In genomic region chr4:139319740-139320139, GRCm38 (mm10) we compare ENCODE assay signal across 20 mouse cellular contexts. TPM values are rescaled to one million over a fixed set of nuclear protein-coding genes. Genes with fewer than 3 reads are reported as not detected.
A peak's percentile ranks its signal among the peaks of the same experiment; 100 is the strongest.
DNase-seq lines count a peak whose midpoint lies in the region; ATAC-seq lines count a peak whose summit lies in the region.
"Had no signal": no experiment of that assay in that cellular context is flagged by ENCODE, and none has a peak within 500 bp of the region (broad histone marks: within the 10 kb centered on the region; RNA-seq: fewer than 3 reads in every experiment).

No protein-coding gene starts in this region.

- 92% methylated on average over 4 of the region's 4 CpGs for WGBS in embryonic facial prominence, embryonic 11.5 days
- 92% methylated on average over 4 of the region's 4 CpGs for WGBS in embryonic facial prominence, embryonic 10.5 days

- H3K36me3 ChIP-seq in embryonic facial prominence, embryonic 11.5 days (replicated peaks; ENCODE audit: control insufficient read depth, insufficient read depth, low read depth, low read length), result peaks cover 5% of the 10 kb centered on the region
- H3K36me3 ChIP-seq in embryonic facial prominence, embryonic 10.5 days (replicated peaks), result peaks cover 51% of the 10 kb centered on the region

- no peak for DNase-seq in embryonic facial prominence, embryonic 11.5 days (ENCODE audit: low spot score)
- DNase-seq in embryonic facial prominence, embryonic 10.5 days (ENCODE audit: low spot score), result no peak
- peak; percentile 62 for DNase-seq in CD4-positive helper T cell, adult 2 months (ENCODE audit: low read depth, low spot score)
- DNase-seq in naive thymus-derived CD4-positive, alpha-beta T cell, adult 2 months (ENCODE audit: low read depth), result peak; percentile 48
- no peak for DNase-seq in lung, adult 18-20 months
- DNase-seq in right cerebral cortex, postnatal 4 days, result no peak
- DNase-seq: adrenal gland, postnatal 10 days; B cell, adult 2 months; cerebellum, adult 11 months; cerebellum, adult 8-10 months; cerebellum, postnatal 14 days; embryo, embryonic 11 days; forebrain, postnatal 0 days; gastrocnemius, postnatal 14 days had no signal

- ATAC-seq in embryonic facial prominence, embryonic 11.5 days (replicated peaks; ENCODE audit: insufficient number of reproducible peaks, low FRiP score, low TSS enrichment, low read depth), result 0 out of 2 replicates have a peak, but pooled peaks have one; percentile 44
- peak; percentile 81 for ATAC-seq in activated CD4-positive, CD25-positive, alpha-beta regulatory T cell, adult 4 months
- ATAC-seq: forebrain, postnatal 0 days had no signal

- H3K9ac ChIP-seq in embryonic facial prominence, embryonic 11.5 days (replicated peaks; ENCODE audit: low read length), result no peak overlapping the region
- H3K9ac ChIP-seq: embryonic facial prominence, embryonic 13.5 days; forebrain, embryonic 12.5 days; forebrain, postnatal 0 days; heart, embryonic 12.5 days; hindbrain, embryonic 14.5 days had no signal

- H3K4me2 ChIP-seq in embryonic facial prominence, embryonic 11.5 days (ENCODE audit: low read depth, low read length), result no peak overlapping the region
- H3K4me2 ChIP-seq: embryonic facial prominence, embryonic 13.5 days; forebrain, embryonic 12.5 days; heart, embryonic 12.5 days; hindbrain, embryonic 14.5 days had no signal

- H3K27ac ChIP-seq in embryonic facial prominence, embryonic 11.5 days (replicated peaks; ENCODE audit: low read depth, low read length), result no peak overlapping the region
- H3K27ac ChIP-seq in embryonic facial prominence, embryonic 10.5 days (replicated peaks), result no peak overlapping the region
- H3K27ac ChIP-seq: embryonic facial prominence, embryonic 13.5 days; forebrain, embryonic 12.5 days; hindbrain, embryonic 10.5 days; hindbrain, embryonic 14.5 days had no signal

- no peak overlapping the region for H3K4me3 ChIP-seq in embryonic facial prominence, embryonic 11.5 days (ENCODE audit: low read depth, low read length)
- no peak overlapping the region for H3K4me3 ChIP-seq in embryonic facial prominence, embryonic 10.5 days
- H3K4me3 ChIP-seq: embryonic facial prominence, embryonic 13.5 days; forebrain, embryonic 12.5 days; heart, embryonic 12.5 days; hindbrain, embryonic 10.5 days had no signal

- H3K9me3 ChIP-seq in embryonic facial prominence, embryonic 11.5 days (replicated peaks; ENCODE audit: control insufficient read depth, low read length), result no peaks in the 10 kb centered on the region
- H3K9me3 ChIP-seq in embryonic facial prominence, embryonic 10.5 days, result no peaks in the 10 kb centered on the region
- H3K9me3 ChIP-seq: embryonic facial prominence, embryonic 13.5 days; forebrain, embryonic 12.5 days; hindbrain, embryonic 10.5 days had no signal

- H3K4me1 ChIP-seq in embryonic facial prominence, embryonic 11.5 days (ENCODE audit: control insufficient read depth, insufficient read depth, low read length), result no peaks in the 10 kb centered on the region
- no peaks in the 10 kb centered on the region for H3K4me1 ChIP-seq in embryonic facial prominence, embryonic 10.5 days
- H3K4me1 ChIP-seq: embryonic facial prominence, embryonic 13.5 days; forebrain, embryonic 12.5 days; heart, embryonic 12.5 days; hindbrain, embryonic 10.5 days had no signal

- no peaks in the 10 kb centered on the region for H3K27me3 ChIP-seq in embryonic facial prominence, embryonic 11.5 days (ENCODE audit: control insufficient read depth, insufficient read depth, low read length)
- no peaks in the 10 kb centered on the region for H3K27me3 ChIP-seq in embryonic facial prominence, embryonic 10.5 days (replicated peaks; ENCODE audit: low read depth, poor library complexity, severe bottlenecking)
- H3K27me3 ChIP-seq: embryonic facial prominence, embryonic 13.5 days; forebrain, embryonic 12.5 days; heart, embryonic 12.5 days had no signal

RNA-seq across cellular contexts. Expression of gene Akr7a5, which starts 9.2 kb away (rescaled TPM):
- polyA plus RNA-seq in embryonic facial prominence, embryonic 11.5 days (2014; fragmentation: Nextera tagmentation; extraction: Ambion mirVana), result 137 and 146 TPM in 2 replicates
- polyA plus RNA-seq in embryonic facial prominence, embryonic 10.5 days (2016; fragmentation: Nextera tagmentation; extraction: Ambion mirVana), result 141 and 158 TPM in 2 replicates
- 1 to 10 TPM; 7.5 to 8.2 TPM for polyA plus RNA-seq in activated CD4-positive, CD25-positive, alpha-beta regulatory T cell, adult 4 months (2017; shearing (Covaris generic))

RNA-seq across cellular contexts. Expression of gene Pqlc2, which starts 9.2 kb away (rescaled TPM):
- 13.5 and 14.2 TPM in 2 replicates for polyA plus RNA-seq in embryonic facial prominence, embryonic 11.5 days (2014; fragmentation: Nextera tagmentation; extraction: Ambion mirVana)
- polyA plus RNA-seq in embryonic facial prominence, embryonic 10.5 days (2016; fragmentation: Nextera tagmentation; extraction: Ambion mirVana), result 17.5 and 17.7 TPM in 2 replicates
- polyA plus RNA-seq in activated CD4-positive, CD25-positive, alpha-beta regulatory T cell, adult 4 months (2017; shearing (Covaris generic)), result 1 to 10 TPM; 7.6 to 9.9 TPM

RNA-seq across cellular contexts. Expression of gene Mrto4, which starts 32.6 kb away (rescaled TPM):
- 145 TPM in 2 replicates for polyA plus RNA-seq in embryonic facial prominence, embryonic 11.5 days (2014; fragmentation: Nextera tagmentation; extraction: Ambion mirVana)
- polyA plus RNA-seq in embryonic facial prominence, embryonic 10.5 days (2016; fragmentation: Nextera tagmentation; extraction: Ambion mirVana), result 180 and 187 TPM in 2 replicates
- 10 to 100 TPM; 39.1 to 56.7 TPM for polyA plus RNA-seq in activated CD4-positive, CD25-positive, alpha-beta regulatory T cell, adult 4 months (2017; shearing (Covaris generic))

RNA-seq across cellular contexts. Expression of gene Emc1, which starts 32.6 kb away (rescaled TPM):
- polyA plus RNA-seq in embryonic facial prominence, embryonic 11.5 days (2014; fragmentation: Nextera tagmentation; extraction: Ambion mirVana), result 13.5 and 17.0 TPM in 2 replicates
- polyA plus RNA-seq in embryonic facial prominence, embryonic 10.5 days (2016; fragmentation: Nextera tagmentation; extraction: Ambion mirVana), result 30.3 and 33.1 TPM in 2 replicates
- polyA plus RNA-seq in activated CD4-positive, CD25-positive, alpha-beta regulatory T cell, adult 4 months (2017; shearing (Covaris generic)), result 10 to 100 TPM; 19.9 to 20.6 TPM

RNA-seq across cellular contexts. Expression of gene Ubr4, which starts 32.7 kb away (rescaled TPM):
- polyA plus RNA-seq in embryonic facial prominence, embryonic 11.5 days (2014; fragmentation: Nextera tagmentation; extraction: Ambion mirVana), result 63.1 and 66.2 TPM in 2 replicates
- polyA plus RNA-seq in embryonic facial prominence, embryonic 10.5 days (2016; fragmentation: Nextera tagmentation; extraction: Ambion mirVana), result 60.5 and 64.9 TPM in 2 replicates
- polyA plus RNA-seq in activated CD4-positive, CD25-positive, alpha-beta regulatory T cell, adult 4 months (2017; shearing (Covaris generic)), result 10 to 100 TPM; 40.6 to 63.7 TPM

Comparison
In these comparisons a context has a peak if more than half of its experiments do, and no peak if none do; other contexts are left out.
1. DNase-seq: peak in CD4-positive helper T cell, adult 2 months (single experiment) and naive thymus-derived CD4-positive, alpha-beta T cell, adult 2 months (single experiment); none in embryonic facial prominence, embryonic 11.5 days (single experiment), embryonic facial prominence, embryonic 10.5 days (single experiment), lung, adult 18-20 months (0 of 2) and right cerebral cortex, postnatal 4 days (single experiment).
2. RNA of gene Akr7a5, which starts 9.2 kb away (polyA plus RNA-seq): 141 to 158 TPM in embryonic facial prominence, embryonic 10.5 days and 137 to 146 TPM in embryonic facial prominence, embryonic 11.5 days; 7.5 to 8.2 TPM in activated CD4-positive, CD25-positive, alpha-beta regulatory T cell, adult 4 months; every median in the first group is over 10 times any median in the second.